Mouse (Mus musculus) limb, embryonic 10.5 days (tissue): ENCODE results near the gene Sub1. TPM values are rescaled to one million over a fixed set of nuclear protein-coding genes. Genes with fewer than 3 reads are reported as not detected.

Experiments
- DNase-seq: peaks from one replicate; pipeline ENCODE4 v3.0.0-alpha.2; 2017; ENCODE audit warnings: low spot score
- H3K27ac ChIP-seq: fragments of 300-500 bp; sonication (generic); 2 replicates; pipeline ENCODE4 v1.5.1; 2016; ENCODE audit warnings: mild to moderate bottlenecking
- H3K27me3 ChIP-seq: fragments of 300-500 bp; sonication (generic); 2 replicates; pipeline ENCODE4 v1.6.1; 2016; ENCODE audit warnings: low read depth, mild to moderate bottlenecking; ENCODE audit not compliant: poor library complexity, severe bottlenecking
- H3K36me3 ChIP-seq: fragments of 300-500 bp; sonication (generic); 2 replicates; pipeline ENCODE4 v1.6.1; 2016; ENCODE audit warnings: mild to moderate bottlenecking, moderate library complexity
- H3K4me1 ChIP-seq: fragments of 300-500 bp; sonication (generic); 2 replicates; pipeline ENCODE4 v1.6.1; 2016
- H3K4me3 ChIP-seq: fragments of 300-500 bp; sonication (generic); 2 replicates; pipeline ENCODE4 v1.5.1; 2016; ENCODE audit warnings: mild to moderate bottlenecking, moderate library complexity
- H3K9me3 ChIP-seq: fragments of 300-500 bp; sonication (generic); replicated peaks from 2 replicates; pipeline ENCODE4 v1.6.1; 2016; ENCODE audit warnings: mild to moderate bottlenecking
- WGBS: fragments of 180-500 bp; shearing (Covaris S2); methylation state at CpG from one replicate; pipeline ENCODE4 v1.1.7; 2016; 5-methylcytosine and 5-hydroxymethylcytosine counted together
- polyA plus RNA-seq: library from polyadenylated mRNA; unstranded; fragments of >200 nt; fragmentation: Nextera tagmentation; extraction: Ambion mirVana; gene quantifications from 2 replicates; pipeline ENCODE4 v1.2.1, GENCODE M21; 2016

The Sub1 gene
- polyA plus RNA-seq, 1 experiment from 2014 or later: 970 TPM

- no peak overlapping the region for H3K27ac ChIP-seq
- 93% methylated on average over 10 of the region's 10 CpGs for WGBS
- no peaks in the 10 kb centered on the region for H3K27me3 ChIP-seq
- no peaks in the 10 kb centered on the region for H3K9me3 ChIP-seq
- DNase-seq: no peak
- H3K36me3 ChIP-seq: no peaks in the 10 kb centered on the region
- H3K4me3 ChIP-seq: no peak overlapping the region
- H3K4me1 ChIP-seq: no peaks in the 10 kb centered on the region
Observed at GRCm38 (mm10) chr15:11950144-11950543, 46.6 kb downstream of the Sub1 start.

- Histone ChIP-seq H3K27me3 (no peaks in the 10 kb centered on the region), H3K4me1 (no peaks in the 10 kb centered on the region), H3K36me3 (no peaks in the 10 kb centered on the region), H3K27ac (no peak overlapping the region), H3K9me3 (no peaks in the 10 kb centered on the region), H3K4me3 (no peak overlapping the region)
- 94% methylated on average over 3 of the region's 3 CpGs for WGBS
- no peak for DNase-seq
Observed at GRCm38 (mm10) chr15:11949490-11949889, 47.3 kb downstream of the Sub1 start.

GRCm38 (mm10) chr15:11940855-11941254, 55.9 kb downstream of the Sub1 start:
- DNase-seq: no peak
- no peak overlapping the region for H3K4me3 ChIP-seq
- 55% methylated on average over 5 of the region's 5 CpGs for WGBS
- no peaks in the 10 kb centered on the region for H3K36me3 ChIP-seq
- H3K27me3 ChIP-seq: no peaks in the 10 kb centered on the region
- H3K9me3 ChIP-seq: no peaks in the 10 kb centered on the region
- H3K4me1 ChIP-seq: peaks cover 15% of the 10 kb centered on the region
- H3K27ac ChIP-seq: no peak overlapping the region

Other genes with a start within 250 kb of the Sub1 start
- 1.7 and 2.2 TPM in 2 replicates for gene Npr3, start 89.7 kb downstream of the Sub1 start, polyA plus RNA-seq
- gene Zfr, start 120.8 kb upstream of the Sub1 start, polyA plus RNA-seq: 120 and 126 TPM in 2 replicates
- gene Mtmr12, start 208.0 kb upstream of the Sub1 start, polyA plus RNA-seq: 16.1 and 22.3 TPM in 2 replicates